Mouse (Mus musculus) liver, postnatal 0 days (tissue): Measurements from ENCODE around the gene Epn3.

Experiments used
- CTCF ChIP-seq: sonication (generic); IDR thresholded peaks from 2 replicates; pipeline ENCODE4 v1.5.1; 2016; ENCODE audit warnings: antibody characterized with exemption, low read depth
- EP300 ChIP-seq: IDR thresholded peaks from 2 replicates; pipeline ENCODE4 v1.6.1; 2016; ENCODE audit warnings: antibody characterized with exemption, low read depth, mild to moderate bottlenecking

DNA sequence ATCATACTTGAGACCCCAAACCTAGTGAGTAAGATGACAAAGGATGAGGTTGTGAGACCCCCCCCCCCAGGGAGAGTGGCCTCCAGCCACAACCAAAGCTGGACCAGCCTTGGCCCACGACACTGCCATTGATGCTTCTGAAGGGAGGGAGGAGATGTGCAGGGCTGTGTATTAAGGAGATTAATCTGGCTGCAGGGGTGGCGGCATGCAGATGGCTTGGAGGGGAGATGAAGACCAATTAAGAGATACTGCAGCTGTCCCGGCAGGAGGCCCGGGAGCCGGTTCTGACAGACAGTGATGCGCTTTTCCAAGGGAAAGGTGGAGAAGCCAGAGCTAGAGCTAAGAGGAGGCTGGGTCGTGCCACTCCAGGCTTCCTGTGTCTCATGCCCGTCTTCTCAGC is 50.5 kb downstream of the Epn3 start:
- no peak for TF ChIP-seq EP300
- TF ChIP-seq CTCF = no peak
